Mouse (Mus musculus): ENCODE results near the gene 1700061G19Rik. TPM values are rescaled to one million over a fixed set of nuclear protein-coding genes. Genes with fewer than 3 reads are reported as not detected.

1700061G19Rik gene
- total and polyA plus RNA-seq, 3 experiments, result 0.08 to 0.29 TPM; not detected in 1

DNA sequence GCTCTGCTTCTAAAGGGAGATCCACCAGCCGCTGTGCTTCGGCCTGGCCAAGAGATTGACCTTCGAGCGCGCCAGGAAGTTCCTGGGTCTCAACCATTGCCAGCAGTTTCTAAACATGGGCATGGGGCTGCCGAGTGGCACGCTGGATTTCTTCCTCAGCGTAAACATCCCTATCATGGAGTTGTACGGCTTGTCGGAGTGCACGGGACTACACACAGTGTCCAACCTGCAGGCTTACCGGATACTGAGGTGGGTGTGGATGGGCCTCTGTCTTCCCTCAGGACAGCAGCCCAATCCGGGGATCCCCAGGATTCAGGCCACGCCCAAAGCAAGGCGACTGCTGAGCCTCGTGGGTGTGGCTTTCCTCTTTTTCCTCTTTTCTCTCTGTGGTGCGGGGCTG, 8.3 kb downstream of the 1700061G19Rik start:
- Histone ChIP-seq H3K4me3 (replicated peaks in 1 of 3; ENCODE audit: low read depth in 2 of 3, low read length in 2 of 3, poor library complexity in 1 of 3) (peak overlapping the region; percentile 16 to 39 (median 26)), H3K27me3 (replicated peaks) (no peaks in the 10 kb centered on the region), H3K27ac (ENCODE audit: insufficient read depth, low read depth) (no peak overlapping the region), H3K79me2 (replicated peaks; ENCODE audit: control insufficient read depth, extremely low read depth, insufficient read depth, poor library complexity, severe bottlenecking) (no peaks in the 10 kb centered on the region), H3K4me1 (ENCODE audit: control insufficient read depth in 1 of 2, insufficient read depth in 2 of 2) (peaks cover 8 to 14% of the 10 kb centered on the region in 2 experiments), H3K9me3 (replicated peaks; ENCODE audit: low read length) (no peaks in the 10 kb centered on the region), H3K9ac (ENCODE audit: insufficient read depth, low read depth) (no peak overlapping the region), H3K36me3 (replicated peaks in 1 of 2; ENCODE audit: control insufficient read depth in 1 of 2, insufficient read depth in 1 of 2, low read length in 1 of 2) (peaks cover 0 to 8% of the 10 kb centered on the region in 2 experiments), H3K4me2 (ENCODE audit: insufficient read depth, low read depth, poor library complexity, severe bottlenecking) (peak overlapping the region; percentile 65)
- DNase-seq (ENCODE audit: extremely low read depth), result no peak
- in situ Hi-C loops (cut with MboI; ENCODE audit: low pct_ligation_motif_present, low pct_unique_long_range_greater_than_20kb, low sequenced_read_pairs) (no loop called here), dilution Hi-C loops (cut with MboI; ENCODE audit: extremely low pct_ligation_motif_present, extremely low pct_unique_long_range_greater_than_20kb, low sequenced_read_pairs) (no loop called here)
- TF ChIP-seq MEF2A (IDR thresholded peaks at IDR 0.05; ENCODE audit: borderline replicate concordance, low read depth, low read length), result no peak
- no peak for TF ChIP-seq SIN3A (IDR thresholded peaks at IDR 0.05; ENCODE audit: low read length)
- TF ChIP-seq ZKSCAN1 (IDR thresholded peaks at IDR 0.05; ENCODE audit: borderline replicate concordance, low read depth, low read length), result no peak
- TF ChIP-seq RAD21 (IDR thresholded peaks at IDR 0.05; ENCODE audit: low read depth, low read length), result no peak
- TF ChIP-seq CHD1 (IDR thresholded peaks at IDR 0.05; ENCODE audit: low read depth, low read length), result no peak

DNA sequence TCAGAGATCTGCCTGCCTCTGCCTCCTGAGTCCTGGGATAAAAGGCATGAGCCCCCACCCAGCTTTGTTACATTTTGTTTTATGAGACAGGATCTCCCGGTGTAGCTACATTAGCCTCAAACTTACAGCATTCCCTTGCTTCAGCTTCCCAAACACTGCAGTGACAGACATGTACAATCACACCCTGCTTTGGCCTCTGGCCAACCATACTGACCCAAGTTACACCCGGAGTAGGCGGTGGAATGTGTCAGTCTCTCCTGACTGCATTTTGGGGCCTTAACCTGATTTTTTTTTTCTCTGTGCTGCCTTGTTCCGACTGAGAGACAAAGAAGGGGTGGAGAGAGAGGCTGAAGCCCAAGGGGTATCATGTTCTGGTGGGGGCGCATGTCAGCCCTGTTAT, 9.1 kb downstream of the 1700061G19Rik start:
- H3K4me2 ChIP-seq (ENCODE audit: insufficient read depth, low read depth, poor library complexity, severe bottlenecking), result no peak overlapping the region
- TF ChIP-seq EP300 (IDR thresholded peaks at IDR 0.05; ENCODE audit: low read length) (no peak), MAX (IDR thresholded peaks at IDR 0.05; ENCODE audit: low read length) (no peak), MXI1 (IDR thresholded peaks at IDR 0.05; ENCODE audit: low read depth, low read length) (no peak), CHD1 (IDR thresholded peaks at IDR 0.05; ENCODE audit: low read depth, low read length) (no peak), ZKSCAN1 (IDR thresholded peaks at IDR 0.05; ENCODE audit: borderline replicate concordance, low read depth, low read length) (no peak), BHLHE40 (IDR thresholded peaks at IDR 0.05; ENCODE audit: low read depth, low read length) (no peak), JUN (IDR thresholded peaks at IDR 0.05; ENCODE audit: insufficient read depth, low read depth, low read length) (no peak), NELFE (IDR thresholded peaks at IDR 0.05; ENCODE audit: low read depth, low read length) (no peak), TBP (conservative IDR thresholded peaks at IDR 0.05; ENCODE audit: low read depth, low read length) (no peak), SIN3A (IDR thresholded peaks at IDR 0.05; ENCODE audit: low read length) (no peak), KAT2A (IDR thresholded peaks at IDR 0.05; ENCODE audit: insufficient replicate concordance, low read length) (no peak)
- in situ Hi-C loops (cut with MboI; ENCODE audit: low pct_ligation_motif_present, low pct_unique_long_range_greater_than_20kb, low sequenced_read_pairs), result no loop called here
- H3K9ac ChIP-seq (ENCODE audit: insufficient read depth, low read depth), result no peak overlapping the region
- peaks cover 8 to 14% of the 10 kb centered on the region in 2 experiments for H3K4me1 ChIP-seq (ENCODE audit: control insufficient read depth in 1 of 2, insufficient read depth in 2 of 2)
- H3K79me2 ChIP-seq (replicated peaks; ENCODE audit: control insufficient read depth, extremely low read depth, insufficient read depth, poor library complexity, severe bottlenecking), result no peaks in the 10 kb centered on the region
- peaks cover 0 to 14% of the 10 kb centered on the region in 2 experiments for H3K36me3 ChIP-seq (replicated peaks in 1 of 2; ENCODE audit: control insufficient read depth in 1 of 2, insufficient read depth in 1 of 2, low read length in 1 of 2)
- H3K27me3 ChIP-seq (replicated peaks), result no peaks in the 10 kb centered on the region
- H3K9me3 ChIP-seq (replicated peaks; ENCODE audit: low read length), result no peaks in the 10 kb centered on the region
- dilution Hi-C loops (cut with MboI; ENCODE audit: extremely low pct_ligation_motif_present, extremely low pct_unique_long_range_greater_than_20kb, low sequenced_read_pairs), result no loop called here
- DNase-seq (ENCODE audit: extremely low read depth), result no peak
- H3K4me3 ChIP-seq (replicated peaks in 1 of 3; ENCODE audit: low read depth in 2 of 3, low read length in 2 of 3, poor library complexity in 1 of 3), result no peak overlapping the region
- H3K27ac ChIP-seq (ENCODE audit: insufficient read depth, low read depth), result no peak overlapping the region

DNA sequence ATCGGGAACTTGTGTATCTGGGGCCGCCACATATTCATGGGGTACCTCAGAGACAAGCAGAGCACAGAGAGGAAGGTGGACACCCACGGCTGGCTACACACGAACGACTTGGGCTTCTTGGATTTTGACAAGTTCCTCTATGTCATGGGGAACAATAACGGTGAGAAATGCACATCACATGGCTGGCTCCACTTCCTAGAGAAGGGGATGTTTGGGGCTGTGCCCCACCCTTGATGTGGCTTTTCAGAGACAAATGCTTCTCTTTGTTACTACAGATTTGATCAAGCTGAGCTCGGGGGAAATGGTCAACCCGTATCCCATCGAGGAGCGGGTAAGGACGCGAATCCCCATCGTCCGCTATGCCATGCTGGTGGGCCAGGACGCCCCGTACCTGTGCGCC, 9.5 kb downstream of the 1700061G19Rik start:
- no peaks in the 10 kb centered on the region for H3K27me3 ChIP-seq (replicated peaks)
- dilution Hi-C loops (cut with MboI; ENCODE audit: extremely low pct_ligation_motif_present, extremely low pct_unique_long_range_greater_than_20kb, low sequenced_read_pairs), result no loop called here
- H3K27ac ChIP-seq (ENCODE audit: insufficient read depth, low read depth), result no peak overlapping the region
- H3K9ac ChIP-seq (ENCODE audit: insufficient read depth, low read depth), result no peak overlapping the region
- TF ChIP-seq CHD2 (IDR thresholded peaks at IDR 0.05; ENCODE audit: low read length), result no peak
- no peak for TF ChIP-seq MAFK (IDR thresholded peaks at IDR 0.05; ENCODE audit: insufficient replicate concordance, low read length)
- no peak for TF ChIP-seq ZKSCAN1 (IDR thresholded peaks at IDR 0.05; ENCODE audit: borderline replicate concordance, low read depth, low read length)
- no peak for TF ChIP-seq KAT2A (IDR thresholded peaks at IDR 0.05; ENCODE audit: insufficient replicate concordance, low read length)
- no peak for TF ChIP-seq BHLHE40 (IDR thresholded peaks at IDR 0.05; ENCODE audit: low read depth, low read length)
- no peak for TF ChIP-seq ZC3H11A (IDR thresholded peaks at IDR 0.05; ENCODE audit: low read depth, low read length)
- no peaks in the 10 kb centered on the region for H3K79me2 ChIP-seq (replicated peaks; ENCODE audit: control insufficient read depth, extremely low read depth, insufficient read depth, poor library complexity, severe bottlenecking)
- no peaks in the 10 kb centered on the region for H3K9me3 ChIP-seq (replicated peaks; ENCODE audit: low read length)
- H3K4me3 ChIP-seq (replicated peaks in 1 of 3; ENCODE audit: low read depth in 2 of 3, low read length in 2 of 3, poor library complexity in 1 of 3), result no peak overlapping the region
- H3K36me3 ChIP-seq (replicated peaks in 1 of 2; ENCODE audit: control insufficient read depth in 1 of 2, insufficient read depth in 1 of 2, low read length in 1 of 2), result peaks cover 0 to 19% of the 10 kb centered on the region in 2 experiments
- in situ Hi-C loops (cut with MboI; ENCODE audit: low pct_ligation_motif_present, low pct_unique_long_range_greater_than_20kb, low sequenced_read_pairs), result no loop called here
- H3K4me2 ChIP-seq (ENCODE audit: insufficient read depth, low read depth, poor library complexity, severe bottlenecking), result no peak overlapping the region
- DNase-seq (ENCODE audit: extremely low read depth), result no peak
- H3K4me1 ChIP-seq (ENCODE audit: control insufficient read depth in 1 of 2, insufficient read depth in 2 of 2), result peaks cover 8 to 14% of the 10 kb centered on the region in 2 experiments

All from CH12.LX (cell line).